Mouse (Mus musculus): Measurements from ENCODE around the gene Tysnd1. TPM values are rescaled to one million over a fixed set of nuclear protein-coding genes. Genes with fewer than 3 reads are reported as not detected.

Gene Tysnd1
- polyA plus RNA-seq, 1 experiment from 2014 or later = 43.7 TPM

- Histone ChIP-seq H3K4me1 (replicated peaks) (peaks cover 16% of the 10 kb centered on the region), H3K4me3 (replicated peaks) (no peak overlapping the region), H3K9me3 (no peaks in the 10 kb centered on the region), H3K9ac (replicated peaks) (no peak overlapping the region), H3K4me2 (no peak overlapping the region), H3K27ac (no peak overlapping the region), H3K27me3 (peaks cover 7% of the 10 kb centered on the region; the same call in 1 of the 2 replicates), H3K36me3 (peaks cover 62% of the 10 kb centered on the region)
- 67% methylated on average over 4 of the region's 4 CpGs for WGBS
- no peak for ATAC-seq (ENCODE audit: insufficient number of reproducible peaks, insufficient read depth, low FRiP score, low TSS enrichment, low read depth)
Measured at GRCm38 (mm10) chr10:61693563-61693962, 1.8 kb upstream of the Tysnd1 start.

- WGBS = 1% methylated on average over 103 of the region's 111 CpGs
- Histone ChIP-seq H3K4me2 (peak overlapping the region; percentile 100), H3K4me3 (replicated peaks) (peak overlapping the region; percentile 97), H3K36me3 (peaks cover 49% of the 10 kb centered on the region), H3K27me3 (peaks cover 7% of the 10 kb centered on the region; the same call in 1 of the 2 replicates), H3K27ac (peak overlapping the region; percentile 56; the same call in 1 of the 2 replicates), H3K9me3 (no peaks in the 10 kb centered on the region), H3K4me1 (replicated peaks) (peaks cover 16% of the 10 kb centered on the region), H3K9ac (replicated peaks) (peak overlapping the region; percentile 78)
- peak; percentile 45 for ATAC-seq (ENCODE audit: insufficient number of reproducible peaks, insufficient read depth, low FRiP score, low TSS enrichment, low read depth)
Measured at GRCm38 (mm10) chr10:61695703-61696559, 617 bp downstream of the Tysnd1 start.

GRCm38 (mm10) chr10:61696560-61696823, 1.2 kb downstream of the Tysnd1 start:
- ATAC-seq (ENCODE audit: insufficient number of reproducible peaks, insufficient read depth, low FRiP score, low TSS enrichment, low read depth) = no peak
- Histone ChIP-seq H3K9ac (replicated peaks) (peak overlapping the region; percentile 78), H3K27me3 (peaks cover 7% of the 10 kb centered on the region; the same call in 1 of the 2 replicates), H3K36me3 (peaks cover 46% of the 10 kb centered on the region), H3K4me1 (replicated peaks) (peaks cover 16% of the 10 kb centered on the region), H3K9me3 (no peaks in the 10 kb centered on the region), H3K27ac (no peak overlapping the region), H3K4me3 (replicated peaks) (peak overlapping the region; percentile 97), H3K4me2 (peak overlapping the region; percentile 100)
- WGBS = 11% methylated on average over 19 of the region's 19 CpGs

- Histone ChIP-seq H3K36me3 (peaks cover 46% of the 10 kb centered on the region), H3K4me3 (replicated peaks) (peak overlapping the region; percentile 97), H3K4me2 (peak overlapping the region; percentile 100), H3K27me3 (peaks cover 7% of the 10 kb centered on the region; the same call in 1 of the 2 replicates), H3K9ac (replicated peaks) (peak overlapping the region; percentile 78; the same call in 1 of the 2 replicates), H3K4me1 (replicated peaks) (peaks cover 16% of the 10 kb centered on the region), H3K27ac (no peak overlapping the region), H3K9me3 (no peaks in the 10 kb centered on the region)
- no peak for ATAC-seq (ENCODE audit: insufficient number of reproducible peaks, insufficient read depth, low FRiP score, low TSS enrichment, low read depth)
- WGBS = 95% methylated on average over 2 of the region's 2 CpGs
Measured at GRCm38 (mm10) chr10:61697028-61697427, 1.7 kb downstream of the Tysnd1 start.

- 80% methylated on average over 4 of the region's 4 CpGs for WGBS
- H3K9me3 ChIP-seq = no peaks in the 10 kb centered on the region
- H3K27ac ChIP-seq = no peak overlapping the region
- H3K4me1 ChIP-seq (replicated peaks) = no peaks in the 10 kb centered on the region
- H3K36me3 ChIP-seq = peaks cover 35% of the 10 kb centered on the region
- H3K4me3 ChIP-seq (replicated peaks) = no peak overlapping the region
- no peaks in the 10 kb centered on the region for H3K27me3 ChIP-seq
- H3K4me2 ChIP-seq = no peak overlapping the region
- no peak overlapping the region for H3K9ac ChIP-seq (replicated peaks)
- ATAC-seq (ENCODE audit: insufficient number of reproducible peaks, insufficient read depth, low FRiP score, low TSS enrichment, low read depth) = no peak
Measured at GRCm38 (mm10) chr10:61704663-61705062, 9.3 kb downstream of the Tysnd1 start.

GRCm38 (mm10) chr10:61706412-61707375, 11.4 kb downstream of the Tysnd1 start:
- H3K4me3 ChIP-seq (replicated peaks) = no peak overlapping the region
- H3K9me3 ChIP-seq = no peaks in the 10 kb centered on the region
- H3K4me2 ChIP-seq = no peak overlapping the region
- H3K36me3 ChIP-seq = peaks cover 30% of the 10 kb centered on the region
- no peak overlapping the region for H3K9ac ChIP-seq (replicated peaks)
- no peak overlapping the region for H3K27ac ChIP-seq
- WGBS = 65% methylated on average over 6 of the region's 6 CpGs
- H3K27me3 ChIP-seq = no peaks in the 10 kb centered on the region
- H3K4me1 ChIP-seq (replicated peaks) = no peaks in the 10 kb centered on the region
- ATAC-seq (ENCODE audit: insufficient number of reproducible peaks, insufficient read depth, low FRiP score, low TSS enrichment, low read depth) = no peak

GRCm38 (mm10) chr10:61713601-61714000, 18.3 kb downstream of the Tysnd1 start:
- WGBS = 71% methylated on average over 3 of the region's 3 CpGs
- no peak overlapping the region for H3K9ac ChIP-seq (replicated peaks)
- no peaks in the 10 kb centered on the region for H3K27me3 ChIP-seq
- ATAC-seq (ENCODE audit: insufficient number of reproducible peaks, insufficient read depth, low FRiP score, low TSS enrichment, low read depth) = no peak
- no peaks in the 10 kb centered on the region for H3K9me3 ChIP-seq
- H3K4me2 ChIP-seq = no peak overlapping the region
- no peak overlapping the region for H3K4me3 ChIP-seq (replicated peaks)
- peaks cover 7% of the 10 kb centered on the region for H3K4me1 ChIP-seq (replicated peaks)
- no peaks in the 10 kb centered on the region for H3K36me3 ChIP-seq
- H3K27ac ChIP-seq = no peak overlapping the region

- Histone ChIP-seq H3K4me1 (replicated peaks) (peaks cover 7% of the 10 kb centered on the region), H3K9me3 (no peaks in the 10 kb centered on the region), H3K4me3 (replicated peaks) (no peak overlapping the region), H3K9ac (replicated peaks) (no peak overlapping the region), H3K36me3 (no peaks in the 10 kb centered on the region), H3K27ac (no peak overlapping the region), H3K27me3 (no peaks in the 10 kb centered on the region), H3K4me2 (no peak overlapping the region)
- 90% methylated on average over 4 of the region's 4 CpGs for WGBS
- ATAC-seq (ENCODE audit: insufficient number of reproducible peaks, insufficient read depth, low FRiP score, low TSS enrichment, low read depth) = no peak
Measured at GRCm38 (mm10) chr10:61714146-61714545, 18.8 kb downstream of the Tysnd1 start.

- Histone ChIP-seq H3K27me3 (no peaks in the 10 kb centered on the region), H3K9ac (replicated peaks) (peak within 1 kb of the TSS; percentile 56), H3K4me1 (replicated peaks) (peaks cover 7% of the 10 kb centered on the region), H3K4me3 (replicated peaks) (peak within 1 kb of the TSS; percentile 60), H3K9me3 (no peaks in the 10 kb centered on the region), H3K4me2 (peak within 1 kb of the TSS; percentile 89), H3K27ac (no peak within 1 kb of the TSS), H3K36me3 (no peaks in the 10 kb centered on the region)
- ATAC-seq (ENCODE audit: insufficient number of reproducible peaks, insufficient read depth, low FRiP score, low TSS enrichment, low read depth) = peak; percentile 79; the same call in 1 of the 2 replicates
- 14% methylated on average over 35 of the region's 36 CpGs for whole genome bisulfite sequencing
Measured at GRCm38 (mm10) chr10:61714771-61715461, 19.6 kb downstream of the Tysnd1 start, which contains the start of gene Aifm2. TSS of gene Aifm2 (plus strand) at chr10:61715263.

- Histone ChIP-seq H3K9me3 (no peaks in the 10 kb centered on the region), H3K36me3 (no peaks in the 10 kb centered on the region), H3K4me2 (peak overlapping the region; percentile 89), H3K27me3 (no peaks in the 10 kb centered on the region), H3K4me1 (replicated peaks) (peaks cover 7% of the 10 kb centered on the region), H3K4me3 (replicated peaks) (peak overlapping the region; percentile 60), H3K27ac (no peak overlapping the region), H3K9ac (replicated peaks) (peak overlapping the region; percentile 56)
- 3% methylated on average over 11 of the region's 11 CpGs for WGBS
- 0 out of 2 replicates have a peak, but pooled peaks have one; percentile 60 for ATAC-seq (ENCODE audit: insufficient number of reproducible peaks, insufficient read depth, low FRiP score, low TSS enrichment, low read depth)
Measured at GRCm38 (mm10) chr10:61715462-61715837, 20.1 kb downstream of the Tysnd1 start.
